Mouse (Mus musculus): ENCODE measurements around the gene Drg1. TPM values are rescaled to one million over a fixed set of nuclear protein-coding genes. Genes with fewer than 3 reads are reported as not detected.

Gene Drg1
- polyA plus RNA-seq, 1 experiment from 2014 or later = 132 TPM

DNA sequence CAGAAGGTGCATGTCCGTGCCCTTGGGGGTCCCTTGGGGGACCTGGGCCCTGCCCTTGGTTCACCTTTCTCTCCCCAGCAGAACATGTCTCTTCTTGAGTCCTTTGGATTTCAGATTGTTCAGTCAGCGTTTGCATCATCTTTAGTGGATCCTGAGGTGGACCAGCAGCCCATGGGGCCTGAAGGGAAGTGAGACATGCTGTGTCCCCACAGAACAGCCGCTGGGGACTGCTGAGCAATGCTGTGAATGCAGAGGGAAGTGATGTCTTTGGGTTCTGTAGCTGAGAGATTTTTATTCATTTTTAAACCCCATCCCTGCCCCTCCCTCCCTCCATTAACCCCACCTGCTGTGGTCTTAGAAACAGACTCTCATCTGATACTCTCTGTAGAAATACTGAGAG is 41.7 kb upstream of the Drg1 start:
- TF ChIP-seq EP300 (IDR thresholded peaks at IDR 0.05) = no peak
- TF ChIP-seq CTCF (IDR thresholded peaks at IDR 0.05) = no peak
- Histone ChIP-seq H3K9me3 (ENCODE audit: low read length) (no peaks in the 10 kb centered on the region), H3K4me2 (replicated peaks; ENCODE audit: low read depth, low read length) (no peak overlapping the region), H3K27me3 (replicated peaks; ENCODE audit: insufficient read depth, low read length) (no peaks in the 10 kb centered on the region), H3K36me3 (ENCODE audit: insufficient read depth, low read length) (peaks cover 28% of the 10 kb centered on the region), H3K27ac (ENCODE audit: low read length) (no peak overlapping the region), H3K4me1 (ENCODE audit: insufficient read depth, low read depth, low read length) (no peaks in the 10 kb centered on the region), H3K9ac (replicated peaks; ENCODE audit: low read depth) (no peak overlapping the region), H3K4me3 (ENCODE audit: low read depth, low read length) (no peak overlapping the region)
- WGBS = 91% methylated on average over 3 of the region's 3 CpGs
- DNase-seq (ENCODE audit: low spot score) (no peak), ATAC-seq (no peak)

GRCm38 (mm10) chr11:3305821-3306220 is 39.6 kb upstream of the Drg1 start:
- no peak overlapping the region for H3K27ac ChIP-seq (ENCODE audit: low read length)
- no peaks in the 10 kb centered on the region for H3K9me3 ChIP-seq (ENCODE audit: low read length)
- TF ChIP-seq EP300 (IDR thresholded peaks at IDR 0.05) (no peak), CTCF (IDR thresholded peaks at IDR 0.05) (no peak)
- WGBS = 95% methylated on average over 4 of the region's 4 CpGs
- H3K9ac ChIP-seq (replicated peaks; ENCODE audit: low read depth) = no peak overlapping the region
- peaks cover 32% of the 10 kb centered on the region for H3K36me3 ChIP-seq (ENCODE audit: insufficient read depth, low read length)
- no peak overlapping the region for H3K4me3 ChIP-seq (ENCODE audit: low read depth, low read length)
- no peak for ATAC-seq
- no peak overlapping the region for H3K4me2 ChIP-seq (replicated peaks; ENCODE audit: low read depth, low read length)
- DNase-seq (ENCODE audit: low spot score) = no peak
- peaks cover 3% of the 10 kb centered on the region; the same call in 1 of the 2 replicates for H3K4me1 ChIP-seq (ENCODE audit: insufficient read depth, low read depth, low read length)
- no peaks in the 10 kb centered on the region for H3K27me3 ChIP-seq (replicated peaks; ENCODE audit: insufficient read depth, low read length)

GRCm38 (mm10) chr11:3302792-3303191 is 36.6 kb upstream of the Drg1 start:
- DNase-seq (ENCODE audit: low spot score) = peak; percentile 92

GRCm38 (mm10) chr11:3302385-3302784 is 36.2 kb upstream of the Drg1 start:
- DNase-seq (ENCODE audit: low spot score) (peak; percentile 9), ATAC-seq (peak; percentile 13; the same call in 1 of the 2 replicates)
- no peak for TF ChIP-seq CTCF (IDR thresholded peaks at IDR 0.05)
- TF ChIP-seq EP300 (IDR thresholded peaks at IDR 0.05) = no peak
- H3K27ac ChIP-seq (ENCODE audit: low read length) = peak overlapping the region; percentile 61; the same call in 1 of the 2 replicates
- H3K9ac ChIP-seq (replicated peaks; ENCODE audit: low read depth) = no peak overlapping the region
- 55% methylated on average over 4 of the region's 4 CpGs for WGBS
- no peaks in the 10 kb centered on the region for H3K9me3 ChIP-seq (ENCODE audit: low read length)
- H3K27me3 ChIP-seq (replicated peaks; ENCODE audit: insufficient read depth, low read length) = no peaks in the 10 kb centered on the region
- no peak overlapping the region for H3K4me2 ChIP-seq (replicated peaks; ENCODE audit: low read depth, low read length)
- no peak overlapping the region for H3K4me3 ChIP-seq (ENCODE audit: low read depth, low read length)
- H3K36me3 ChIP-seq (ENCODE audit: insufficient read depth, low read length) = peaks cover 29% of the 10 kb centered on the region; the same call in 1 of the 2 replicates
- H3K4me1 ChIP-seq (ENCODE audit: insufficient read depth, low read depth, low read length) = peaks cover 8% of the 10 kb centered on the region; the same call in 1 of the 2 replicates

More at GRCm38 (mm10) chr11:3302792-3303191, 36.6 kb upstream of the Drg1 start:
- Histone ChIP-seq H3K27me3 (replicated peaks; ENCODE audit: insufficient read depth, low read length) (no peaks in the 10 kb centered on the region), H3K36me3 (ENCODE audit: insufficient read depth, low read length) (peaks cover 25% of the 10 kb centered on the region; the same call in 1 of the 2 replicates), H3K9me3 (ENCODE audit: low read length) (no peaks in the 10 kb centered on the region), H3K27ac (ENCODE audit: low read length) (peak overlapping the region; percentile 61; the same call in 1 of the 2 replicates), H3K4me1 (ENCODE audit: insufficient read depth, low read depth, low read length) (peaks cover 5% of the 10 kb centered on the region; the same call in 1 of the 2 replicates), H3K9ac (replicated peaks; ENCODE audit: low read depth) (no peak overlapping the region), H3K4me2 (replicated peaks; ENCODE audit: low read depth, low read length) (no peak overlapping the region), H3K4me3 (ENCODE audit: low read depth, low read length) (no peak overlapping the region)
- TF ChIP-seq CTCF (IDR thresholded peaks at IDR 0.05) (no peak), EP300 (IDR thresholded peaks at IDR 0.05) (peak; percentile 45; the same call in 1 of the 2 replicates)
- ATAC-seq = peak; percentile 92
- WGBS = 52% methylated on average over 4 of the region's 4 CpGs

DNA sequence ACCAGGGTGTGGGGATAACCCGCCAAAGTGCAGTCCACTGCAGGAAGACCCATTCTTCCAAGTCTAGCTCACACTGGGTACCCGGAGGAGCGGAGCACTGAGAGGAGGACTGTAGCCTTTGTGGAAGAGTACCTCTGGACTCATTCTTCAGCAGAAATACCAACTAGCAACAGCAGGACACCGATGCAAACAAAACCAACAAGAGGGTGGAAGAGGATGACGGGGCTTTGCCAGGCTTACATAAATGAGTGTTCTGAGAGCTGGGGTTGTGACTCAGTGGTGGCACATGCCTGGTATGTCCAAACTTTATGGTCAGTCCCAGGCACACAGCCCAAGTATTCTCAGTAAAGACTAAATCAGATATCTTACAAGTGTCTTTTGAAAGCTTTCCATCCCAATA is 34.9 kb upstream of the Drg1 start:
- Histone ChIP-seq H3K4me2 (replicated peaks; ENCODE audit: low read depth, low read length) (no peak overlapping the region), H3K36me3 (ENCODE audit: insufficient read depth, low read length) (peaks cover 17% of the 10 kb centered on the region; the same call in 1 of the 2 replicates), H3K9ac (replicated peaks; ENCODE audit: low read depth) (no peak overlapping the region), H3K4me1 (ENCODE audit: insufficient read depth, low read depth, low read length) (peaks cover 8% of the 10 kb centered on the region; the same call in 1 of the 2 replicates), H3K4me3 (ENCODE audit: low read depth, low read length) (no peak overlapping the region), H3K27ac (ENCODE audit: low read length) (no peak overlapping the region), H3K9me3 (ENCODE audit: low read length) (no peaks in the 10 kb centered on the region), H3K27me3 (replicated peaks; ENCODE audit: insufficient read depth, low read length) (no peaks in the 10 kb centered on the region)
- WGBS = 86% methylated on average over 5 of the region's 5 CpGs
- DNase-seq (ENCODE audit: low spot score) (no peak), ATAC-seq (no peak)
- TF ChIP-seq EP300 (IDR thresholded peaks at IDR 0.05) (no peak), CTCF (IDR thresholded peaks at IDR 0.05) (no peak)

DNA sequence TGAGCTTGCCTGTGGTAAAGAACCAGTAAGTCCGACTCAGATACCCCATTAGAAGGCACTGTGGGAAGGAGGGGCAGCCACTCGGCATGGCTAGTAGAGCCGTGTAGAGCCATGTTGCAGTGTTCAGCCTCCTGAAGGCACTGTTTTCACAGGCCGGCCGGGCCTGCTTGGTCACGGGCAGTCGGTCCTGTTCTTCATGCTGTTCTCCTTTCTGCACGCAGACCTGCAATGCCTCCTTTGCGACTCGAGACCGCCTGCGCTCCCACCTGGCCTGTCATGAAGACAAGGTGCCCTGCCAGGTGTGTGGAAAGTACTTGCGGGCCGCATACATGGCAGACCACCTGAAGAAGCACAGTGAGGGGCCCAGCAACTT is 32.6 kb upstream of the Drg1 start:
- ATAC-seq (no peak), DNase-seq (ENCODE audit: low spot score) (no peak)
- H3K36me3 ChIP-seq (ENCODE audit: insufficient read depth, low read length) = peaks cover 18% of the 10 kb centered on the region; the same call in 1 of the 2 replicates
- no peaks in the 10 kb centered on the region for H3K27me3 ChIP-seq (replicated peaks; ENCODE audit: insufficient read depth, low read length)
- no peak overlapping the region for H3K4me2 ChIP-seq (replicated peaks; ENCODE audit: low read depth, low read length)
- H3K9ac ChIP-seq (replicated peaks; ENCODE audit: low read depth) = no peak overlapping the region
- TF ChIP-seq EP300 (IDR thresholded peaks at IDR 0.05) (no peak), CTCF (IDR thresholded peaks at IDR 0.05) (no peak)
- 80% methylated on average over 14 of the region's 14 CpGs for WGBS
- no peak overlapping the region for H3K27ac ChIP-seq (ENCODE audit: low read length)
- no peak overlapping the region for H3K4me3 ChIP-seq (ENCODE audit: low read depth, low read length)
- H3K9me3 ChIP-seq (ENCODE audit: low read length) = no peaks in the 10 kb centered on the region
- H3K4me1 ChIP-seq (ENCODE audit: insufficient read depth, low read depth, low read length) = peaks cover 8% of the 10 kb centered on the region
